Mouse (Mus musculus) 416B (cell line): ENCODE results near the gene Klf16.
A peak's percentile ranks its signal among the peaks of the same experiment; 100 is the strongest.
"Not testable (repeated sequence)": the region's sequence is repeated elsewhere in the genome, so short reads cannot be mapped to it uniquely, and the experiment has no call there.

Experiments used
- DNase-seq: peaks from one replicate; pipeline ENCODE4 v3.0.0; 2011; ENCODE audit warnings: low read depth

The Klf16 gene

DNA sequence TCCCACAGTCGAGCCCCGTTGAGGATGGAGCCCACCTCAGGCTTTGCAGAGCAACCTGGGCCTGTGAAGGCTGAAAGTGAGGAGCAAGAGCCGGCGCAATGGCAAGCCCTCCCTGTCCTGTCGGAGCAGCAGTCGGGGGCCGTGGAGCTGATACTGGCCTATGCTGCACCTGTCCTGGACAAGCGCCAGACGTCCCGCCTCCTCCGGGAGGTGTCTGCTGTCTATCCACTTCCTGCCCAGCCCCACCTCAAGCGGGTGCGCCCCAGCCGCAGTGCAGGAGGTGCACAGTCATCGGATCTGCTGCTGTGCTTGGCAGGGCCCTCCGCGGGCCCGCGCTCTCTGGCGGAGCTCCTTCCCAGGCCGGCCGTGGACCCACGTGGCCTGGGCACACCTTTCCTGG, 29.2 kb upstream of the Klf16 start:
- DNase-seq, result no peak

- DNase-seq, result not testable (repeated sequence)
These were observed 28.6 kb upstream of the Klf16 start, which contains the start of gene Gm49322 for GRCm38 (mm10) chr10:80605721-80606120. Gene Gm49322, plus strand, starts transcription at chr10:80606021.

GRCm38 (mm10) chr10:80604988-80605387, 27.9 kb upstream of the Klf16 start:
- no peak for DNase-seq

DNA sequence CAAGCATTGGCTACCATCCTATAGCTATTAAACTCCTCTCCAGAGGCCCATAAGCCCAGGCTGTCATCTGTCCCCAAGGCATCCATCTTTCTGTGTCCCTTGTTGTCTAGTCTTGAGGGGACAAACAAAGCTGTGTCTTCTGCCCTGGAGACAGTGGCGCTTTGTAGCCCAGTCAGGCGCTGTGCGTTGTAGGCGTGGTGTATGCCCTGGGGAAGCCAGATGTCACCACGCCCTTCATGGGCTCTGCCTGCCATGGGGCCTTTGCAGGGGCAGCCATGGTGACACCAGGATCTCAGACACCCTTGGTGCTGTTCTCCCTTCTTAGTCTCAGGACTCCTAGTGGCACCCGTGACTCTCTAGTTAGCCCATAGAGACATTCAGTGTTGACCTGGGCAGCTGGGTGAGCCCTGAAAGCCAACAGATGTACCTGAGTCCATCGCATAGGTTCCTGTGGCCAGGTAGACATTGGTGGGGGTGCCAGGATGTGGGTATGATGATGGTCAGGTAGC, 26.9 kb upstream of the Klf16 start:
- no peak for DNase-seq

- no peak for DNase-seq
These were observed 26.2 kb upstream of the Klf16 start for GRCm38 (mm10) chr10:80603364-80603763.

DNA sequence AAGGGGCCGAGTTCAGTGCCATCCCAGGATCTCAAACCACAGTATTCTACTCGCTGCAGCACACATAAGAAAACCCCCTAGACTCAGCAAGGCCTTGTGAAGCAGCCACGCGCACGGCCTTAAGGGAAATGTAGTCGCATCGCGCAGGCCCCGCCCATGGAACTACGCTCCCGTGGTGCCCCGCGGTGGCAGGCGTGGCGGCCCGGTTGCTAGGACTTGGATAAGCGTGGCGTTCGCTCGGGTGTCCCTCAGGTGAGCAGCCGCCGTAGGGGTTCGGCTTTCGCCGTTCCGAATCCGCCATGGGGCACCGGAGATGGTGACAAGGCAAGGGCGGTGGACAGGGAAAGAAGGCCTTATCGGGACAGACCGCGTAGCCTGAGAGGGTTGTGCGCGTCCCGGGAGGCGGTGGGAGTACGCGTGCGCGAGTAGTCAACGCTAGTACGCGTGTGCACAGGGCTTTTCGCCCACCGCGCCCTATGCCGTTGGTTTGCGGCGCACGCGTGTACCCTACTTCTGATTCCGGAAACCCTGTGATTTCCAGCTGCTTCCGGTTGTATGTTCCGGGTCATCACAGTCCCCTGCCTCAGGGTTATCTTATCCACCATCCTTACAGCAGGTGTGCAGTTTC, 25.7 kb upstream of the Klf16 start, which contains the start of the genes Scamp4 and Adat3:
Gene Scamp4, plus strand, starts transcription at position 175 of the 628 bp plus-strand sequence.
Gene Adat3, plus strand, starts transcription at position 183 of the 628 bp plus-strand sequence.
- peak; percentile 95 for DNase-seq

- no peak for DNase-seq
These were observed 19.2 kb upstream of the Klf16 start for GRCm38 (mm10) chr10:80596318-80596717.

DNA sequence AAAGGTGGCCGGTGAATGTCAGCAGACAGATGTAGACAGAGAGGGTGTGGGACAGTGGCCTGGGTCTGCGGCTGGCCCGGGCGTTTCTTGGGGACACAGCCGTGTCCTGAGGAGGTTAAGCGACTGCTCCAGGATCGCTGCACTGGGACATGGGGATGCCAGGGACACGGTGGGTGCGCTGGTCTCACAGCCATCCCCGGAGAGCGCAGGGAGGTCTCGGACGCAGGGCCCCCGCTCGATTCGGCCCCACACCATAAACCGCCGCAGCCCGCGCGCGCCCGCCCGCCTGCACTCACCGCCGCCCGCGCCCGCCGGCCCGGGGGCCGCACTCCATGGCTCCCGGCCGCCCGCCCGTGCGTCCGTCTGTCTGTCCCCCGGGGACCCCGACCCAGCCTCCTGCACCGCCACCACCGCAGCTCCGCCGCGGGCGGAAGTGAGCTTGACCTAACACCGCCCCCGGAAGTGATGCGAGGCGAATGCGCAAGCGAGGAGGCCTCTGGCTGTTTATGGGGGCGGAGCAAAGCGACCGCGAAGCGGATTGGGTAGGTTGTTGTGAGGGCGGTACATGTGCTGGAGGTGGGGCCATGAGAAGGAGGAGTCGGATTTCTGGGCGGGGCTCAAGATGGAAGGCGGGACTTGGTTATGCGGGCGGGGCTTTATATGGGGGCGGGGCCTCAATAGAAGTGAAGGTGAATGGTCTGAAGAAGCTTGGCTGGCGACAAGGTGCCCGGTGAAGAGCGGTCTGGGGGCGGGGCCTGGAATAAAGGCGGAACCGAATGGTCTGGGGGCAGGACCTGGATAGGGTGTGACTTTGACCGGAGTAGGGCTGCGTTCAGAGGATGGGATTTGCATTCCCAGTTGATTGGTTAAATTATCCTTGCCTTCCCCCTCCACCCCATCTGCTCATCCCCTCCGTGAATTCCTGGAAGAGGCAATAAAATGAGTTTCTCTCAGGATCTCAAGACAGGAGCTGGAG, 13.0 kb upstream of the Klf16 start, which contains the start of gene Abhd17a:
Gene Abhd17a, minus strand, starts transcription at position 463 of the 976 bp plus-strand sequence.
- DNase-seq, result peak; percentile 100

DNA sequence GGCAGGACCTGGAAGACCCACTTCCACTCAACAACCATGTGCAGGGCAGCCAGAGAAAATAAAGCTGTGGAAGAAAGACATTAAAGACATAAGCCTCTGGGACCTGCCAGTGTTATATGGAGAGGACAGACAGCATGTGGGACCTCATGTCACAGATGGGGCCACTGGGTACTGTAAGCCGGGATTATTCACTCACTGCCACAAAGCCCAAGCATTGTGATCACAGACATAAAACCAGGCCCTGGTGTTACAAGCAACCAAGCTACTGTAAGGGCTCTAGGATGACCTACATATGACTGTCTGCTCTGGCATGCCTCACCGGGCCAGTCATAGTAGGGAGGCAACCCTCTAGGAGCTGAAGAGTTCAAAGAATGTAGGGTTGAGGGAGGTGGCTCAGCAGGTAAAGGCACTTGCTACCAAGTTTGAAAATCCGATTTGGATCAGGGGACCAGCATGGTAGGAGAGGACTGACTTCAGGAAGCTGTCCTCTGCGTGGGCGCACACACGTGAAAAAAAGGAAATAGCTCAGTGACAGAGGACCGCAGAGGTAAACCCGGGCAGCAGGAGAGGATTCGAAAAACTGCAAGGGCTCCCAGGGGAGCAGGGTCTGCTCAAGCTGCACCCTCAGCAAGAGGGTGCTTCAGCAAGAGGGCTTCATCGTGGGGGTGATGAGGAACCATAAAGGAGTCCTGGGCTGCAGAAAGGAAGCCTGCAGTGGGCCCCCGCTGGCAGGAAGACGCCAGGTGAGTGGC, 12.2 kb upstream of the Klf16 start:
- DNase-seq, result peak; percentile 26

DNA sequence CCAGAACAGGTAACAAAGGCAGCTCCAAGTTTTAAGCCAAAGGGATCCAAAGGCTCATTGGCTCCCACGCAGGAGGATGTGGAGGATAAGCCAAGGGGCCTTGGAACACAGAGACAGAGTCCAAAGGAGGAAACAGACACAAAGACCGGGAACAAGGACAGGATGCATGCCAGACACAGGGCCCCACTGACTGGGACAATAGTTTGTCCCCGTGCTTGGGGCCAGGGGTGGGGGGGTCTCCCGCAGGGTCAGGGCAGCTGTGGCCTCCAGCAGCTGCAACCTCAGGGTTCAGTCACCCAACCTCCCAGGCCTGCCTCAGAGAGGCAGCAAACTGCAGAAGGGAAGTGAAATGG, 10.2 kb upstream of the Klf16 start:
- DNase-seq, result no peak

DNA sequence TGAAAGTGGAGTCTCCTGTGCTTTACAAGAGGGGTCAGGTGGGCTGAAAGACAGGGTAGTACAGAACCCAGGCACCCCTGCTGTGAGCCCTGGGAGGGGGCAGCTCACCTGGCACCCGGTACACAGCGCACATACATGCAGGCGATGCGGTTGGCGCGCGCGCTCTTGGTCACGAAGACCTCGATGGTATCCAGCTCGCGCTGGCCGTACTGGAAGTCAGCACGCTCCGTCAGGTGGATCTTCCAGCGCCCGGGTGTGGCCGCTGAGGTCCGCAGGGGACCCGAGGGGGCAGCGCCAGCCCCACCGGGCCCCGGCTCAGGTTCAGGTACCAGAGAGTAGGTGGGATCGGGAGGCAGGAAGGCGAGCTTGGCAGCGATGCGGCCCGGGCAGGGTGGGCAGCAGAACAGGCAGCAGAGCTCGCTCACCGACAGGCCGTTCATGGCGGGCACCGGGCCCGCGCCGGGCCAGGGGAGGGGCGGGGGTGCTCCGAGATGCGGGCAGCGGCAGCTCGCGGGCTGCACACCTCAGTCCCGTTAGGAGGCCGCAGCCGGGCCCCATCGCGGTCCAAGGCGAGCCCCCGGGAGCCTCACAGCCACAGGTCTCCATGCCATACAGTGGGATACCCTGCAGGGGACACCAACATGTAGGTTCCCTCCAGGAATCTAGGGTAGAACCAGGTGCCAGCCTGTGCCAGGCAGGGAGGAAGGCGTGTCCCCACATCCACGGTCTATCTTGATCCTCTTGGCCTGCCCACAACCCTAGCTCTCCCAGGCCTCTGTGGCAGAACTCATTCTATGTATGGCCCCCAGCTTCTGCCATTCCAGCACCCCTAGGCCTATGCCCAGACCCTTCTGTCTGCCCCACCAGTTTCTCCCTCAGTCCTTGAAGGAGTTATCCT, 9.5 kb upstream of the Klf16 start:
- DNase-seq, result no peak

- DNase-seq, result no peak
These were observed 8.5 kb upstream of the Klf16 start for GRCm38 (mm10) chr10:80585581-80585980.

DNA sequence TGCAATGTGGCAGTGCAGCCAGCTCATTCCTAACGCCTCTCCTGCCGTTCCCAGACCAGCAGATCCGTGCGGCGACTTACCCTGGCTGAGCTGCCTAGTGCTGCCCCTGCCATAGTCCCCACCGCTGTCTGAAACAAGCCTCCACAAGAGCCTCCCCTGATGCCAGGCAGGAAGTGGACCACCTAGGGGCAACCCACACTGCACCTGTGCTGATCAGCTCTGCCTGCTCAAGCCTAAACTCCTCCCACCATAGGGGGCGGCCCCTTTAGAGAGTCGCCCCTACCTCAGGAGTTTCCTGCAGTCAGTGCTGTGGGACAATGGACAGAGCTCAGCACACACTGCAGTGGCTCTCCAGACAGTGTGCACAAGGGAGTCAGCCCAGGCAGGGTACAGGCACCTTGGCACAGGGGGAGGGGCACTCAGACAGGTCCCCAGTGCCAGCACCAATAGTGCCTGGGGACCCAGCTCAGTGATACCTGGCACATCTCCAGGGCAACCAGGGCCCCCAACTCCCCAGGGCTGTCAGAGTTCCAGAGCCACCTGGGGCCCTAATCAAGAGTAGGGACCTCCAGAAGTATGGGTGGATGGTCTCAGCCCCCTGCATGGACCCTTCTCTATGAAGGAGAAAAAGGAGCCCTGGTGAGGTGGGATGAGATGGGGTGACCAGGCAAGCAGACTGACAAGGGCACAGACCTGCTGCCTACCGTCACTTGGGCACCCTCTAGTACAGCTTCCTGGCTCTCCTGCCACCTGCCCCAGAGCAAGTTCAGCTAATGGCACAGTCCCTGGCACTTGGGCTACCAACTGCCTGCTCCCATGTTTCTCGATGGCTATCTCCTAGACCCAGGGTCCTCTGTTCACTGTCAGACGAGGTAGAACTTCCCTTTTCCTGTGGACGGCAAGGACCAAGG, 7.8 kb upstream of the Klf16 start:
- no peak for DNase-seq

DNA sequence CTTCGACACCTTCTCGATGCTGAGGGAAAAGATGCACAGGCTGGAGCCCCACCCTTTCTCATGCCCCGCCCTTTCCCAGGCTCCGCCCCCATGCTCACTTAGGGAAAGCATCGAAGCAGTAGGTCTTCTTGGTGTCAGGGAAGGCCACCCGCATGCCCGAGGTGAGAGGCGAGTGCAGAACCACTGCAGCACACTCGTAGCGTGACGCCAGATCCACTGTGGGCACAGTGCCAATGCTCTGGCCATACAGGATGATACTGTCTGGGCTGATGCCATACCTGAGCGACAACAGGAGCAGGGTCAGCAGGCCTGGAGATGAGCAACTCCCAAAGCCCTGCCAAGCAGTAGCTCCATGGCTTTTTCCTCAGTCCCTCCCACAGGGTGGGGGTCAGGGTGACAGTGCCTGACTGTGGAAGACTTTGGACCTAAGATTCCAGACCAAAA, 6.9 kb upstream of the Klf16 start:
- DNase-seq, result no peak

DNA sequence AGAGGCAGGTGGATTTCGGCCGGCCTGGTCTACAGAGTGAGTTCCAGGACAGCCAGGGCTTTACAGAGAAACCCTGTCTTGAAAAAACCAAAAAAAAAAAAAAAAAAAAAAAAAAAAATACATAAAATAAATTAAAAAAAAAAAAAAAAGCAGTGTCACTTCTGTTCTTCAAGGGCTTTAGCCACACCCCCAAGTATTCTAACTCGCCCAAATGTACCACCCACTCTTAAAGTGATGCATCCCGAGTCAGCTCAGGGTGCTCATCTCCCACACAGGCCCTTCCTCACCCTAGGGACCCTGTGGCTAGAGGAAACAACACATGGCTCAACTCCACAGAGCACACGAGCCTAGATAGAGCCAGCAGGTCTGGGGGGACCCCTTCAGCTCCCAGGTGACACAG, 5.9 kb upstream of the Klf16 start:
- DNase-seq, result no peak

DNA sequence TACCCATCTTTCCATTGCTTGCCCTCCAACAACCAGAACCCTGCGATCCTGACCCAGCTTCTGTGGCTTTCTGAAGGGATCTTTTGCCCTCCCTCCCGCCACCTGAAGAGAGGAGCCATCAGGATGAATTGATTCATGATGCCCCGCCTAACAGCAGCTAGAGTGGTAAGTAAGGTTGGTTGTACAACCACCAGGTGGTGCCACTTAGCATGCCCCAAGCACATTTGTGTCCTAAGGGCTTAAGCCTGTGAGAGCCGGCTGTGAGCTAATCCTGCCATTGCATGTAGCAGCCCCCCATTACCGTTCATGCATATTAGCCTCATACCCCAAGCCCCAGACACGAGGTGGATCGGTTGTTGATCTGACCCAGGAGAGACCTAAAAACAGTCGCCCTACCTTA, 1.8 kb upstream of the Klf16 start:
- peak; percentile 97 for DNase-seq

GRCm38 (mm10) chr10:80578131-80578750, 1.1 kb upstream of the Klf16 start:
- peak; percentile 93 for DNase-seq

DNA sequence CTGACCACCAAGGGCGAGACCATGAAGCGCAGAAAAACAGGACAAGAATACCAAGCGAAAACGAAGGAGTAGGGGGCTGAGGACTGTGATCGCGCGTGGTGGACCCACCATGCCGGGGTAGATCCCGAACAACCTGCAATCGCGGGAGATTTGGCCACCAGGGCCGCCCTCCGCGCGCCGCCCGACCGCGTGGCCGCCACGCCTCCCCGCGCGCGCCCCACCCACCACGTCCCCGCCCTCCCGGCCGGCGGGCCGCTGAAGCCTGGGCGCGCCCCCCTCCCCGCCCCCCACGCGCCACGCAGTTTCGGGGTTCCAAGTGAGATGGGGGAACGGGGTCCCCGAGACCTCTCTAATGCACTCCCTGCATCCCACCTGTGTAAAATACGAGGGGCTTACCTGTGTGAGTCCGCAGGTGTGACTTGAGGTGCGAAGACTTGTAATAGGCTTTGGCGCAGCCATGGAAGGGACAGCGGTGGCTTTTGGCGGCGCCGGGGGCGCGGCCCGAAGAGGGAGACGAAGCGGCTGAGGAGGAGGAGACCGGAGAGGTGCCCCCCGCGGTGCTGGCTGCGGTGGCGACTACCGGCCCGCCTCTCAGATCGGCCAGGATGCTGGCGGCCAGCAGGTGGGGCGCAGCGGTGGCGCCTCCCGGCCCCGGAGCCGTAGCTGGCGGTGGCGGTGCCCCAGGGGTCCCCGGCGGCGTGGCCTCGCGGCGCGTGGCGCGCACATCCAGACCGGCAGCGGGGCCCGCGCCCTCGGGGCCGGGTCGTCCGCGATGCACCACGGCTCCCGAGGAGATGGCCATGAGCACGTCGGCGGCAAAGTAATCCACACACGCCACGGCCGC, 548 bp downstream of the Klf16 start:
- DNase-seq, result peak; percentile 56
